Mouse (Mus musculus): Measurements from ENCODE around the gene Mylip. TPM values are rescaled to one million over a fixed set of nuclear protein-coding genes. Genes with fewer than 3 reads are reported as not detected.

Gene Mylip
- total RNA-seq, 2 experiments from 2014 or later, result 16.2 to 17.3 TPM

- intact Hi-C loops (cut with DNase I), result loop anchor here (5.0 kb wide), 2 partner anchors 52 to 358 kb away; no protein-coding TSS in a partner anchor
- peak; percentile 32 to 37 for DNase-seq (ENCODE audit: low spot score in 2 of 2)
Observed at GRCm38 (mm10) chr13:45390312-45390961, 895 bp downstream of the Mylip start.

GRCm38 (mm10) chr13:45390962-45391853 is 1.7 kb downstream of the Mylip start:
- intact Hi-C loops (cut with DNase I), result loop anchor here (5.0 kb wide), 2 partner anchors 51 to 359 kb away; no protein-coding TSS in a partner anchor
- no peak for DNase-seq (ENCODE audit: low spot score in 2 of 2)

DNA sequence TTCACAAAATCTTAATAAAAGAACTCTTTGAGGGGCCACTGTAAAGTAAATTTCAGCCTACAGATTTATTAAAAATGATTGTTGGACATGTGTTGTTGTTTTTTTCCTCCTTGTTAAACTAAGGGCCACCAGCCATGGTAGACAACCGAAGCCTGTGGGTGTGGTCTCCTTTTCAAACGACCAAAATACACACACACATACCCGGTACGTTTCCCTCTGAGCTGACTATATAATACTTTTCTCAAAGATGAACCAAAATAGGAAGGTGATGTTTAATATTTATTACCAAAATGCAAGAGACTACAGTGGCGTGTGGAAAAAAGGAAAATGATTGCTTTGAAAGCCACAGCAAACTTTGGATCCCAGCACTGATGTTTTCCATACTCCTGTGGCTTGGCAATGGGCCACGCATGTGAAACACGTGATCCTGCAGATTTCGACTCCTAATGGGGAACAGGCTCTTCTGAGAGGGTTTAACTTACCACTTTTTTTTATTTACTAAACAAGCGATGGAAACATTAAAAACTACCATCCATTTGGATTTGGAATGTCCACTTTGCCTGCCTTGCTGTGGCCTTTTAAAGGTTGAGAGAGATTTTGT is 2.4 kb downstream of the Mylip start:
- intact Hi-C loops (cut with DNase I), result loop anchor here (5.0 kb wide), 2 partner anchors 50 to 360 kb away; no protein-coding TSS in a partner anchor
- no peak for DNase-seq (ENCODE audit: low spot score in 2 of 2)

DNA sequence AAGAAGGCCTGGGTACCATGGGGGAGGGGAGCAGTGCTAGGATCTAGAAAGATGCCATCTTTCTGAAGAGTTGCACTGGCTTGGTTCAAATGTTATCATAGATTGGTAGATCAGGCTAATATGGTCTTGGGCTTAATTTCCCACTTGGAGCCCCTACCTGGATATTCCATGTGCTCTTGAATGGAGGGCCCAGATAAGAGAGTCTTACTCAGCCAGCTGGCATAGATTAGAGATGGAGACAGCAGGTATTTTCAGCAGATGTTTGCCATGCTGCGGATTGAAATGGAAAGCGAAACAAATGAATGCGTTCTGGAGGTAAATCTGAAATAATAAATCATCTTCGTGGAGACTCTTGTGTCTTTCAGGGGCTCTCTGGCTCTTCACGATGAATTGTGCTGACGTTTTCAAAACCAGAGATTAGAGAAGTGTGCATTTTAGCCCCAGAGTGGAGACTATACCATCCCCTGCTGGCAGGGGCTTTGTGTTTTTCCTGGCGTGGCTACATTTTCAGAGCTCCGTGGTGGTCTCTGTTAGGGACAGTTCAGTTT is 4.8 kb downstream of the Mylip start:
- no peak for DNase-seq (ENCODE audit: low spot score in 2 of 2)
- intact Hi-C loops (cut with DNase I), result loop anchor here (5.0 kb wide), 2 partner anchors 48 to 362 kb away; no protein-coding TSS in a partner anchor

DNA sequence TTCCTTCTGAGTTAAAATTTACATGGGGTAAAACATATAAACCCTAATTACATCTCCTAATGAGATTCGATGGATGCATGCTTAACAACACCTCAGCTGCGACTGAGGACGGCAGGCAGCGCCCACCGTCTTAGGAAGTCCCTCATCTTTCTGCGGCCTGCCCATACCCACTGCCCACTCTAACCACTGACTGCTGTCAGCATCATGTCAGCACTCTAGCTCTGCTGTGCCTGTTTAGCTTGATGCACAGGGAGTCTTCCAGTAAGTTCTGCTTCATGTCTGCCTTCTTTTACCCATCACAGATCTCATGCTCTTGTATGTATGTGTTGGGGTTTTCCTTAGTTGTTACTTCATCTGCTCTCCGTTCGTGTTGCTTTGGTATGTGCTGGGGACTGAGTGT is 7.2 kb downstream of the Mylip start:
- no peak for DNase-seq (ENCODE audit: low spot score in 2 of 2)
- intact Hi-C loops (cut with DNase I), result no loop called here

- DNase-seq (ENCODE audit: low spot score in 2 of 2), result peak; percentile 30 to 42
- intact Hi-C loops (cut with DNase I), result no loop called here
Observed at GRCm38 (mm10) chr13:45397240-45397639, 7.7 kb downstream of the Mylip start.

- intact Hi-C loops (cut with DNase I), result no loop called here
- no peak for DNase-seq (ENCODE audit: low spot score in 2 of 2)
Observed at GRCm38 (mm10) chr13:45397896-45398805, 8.6 kb downstream of the Mylip start.

DNA sequence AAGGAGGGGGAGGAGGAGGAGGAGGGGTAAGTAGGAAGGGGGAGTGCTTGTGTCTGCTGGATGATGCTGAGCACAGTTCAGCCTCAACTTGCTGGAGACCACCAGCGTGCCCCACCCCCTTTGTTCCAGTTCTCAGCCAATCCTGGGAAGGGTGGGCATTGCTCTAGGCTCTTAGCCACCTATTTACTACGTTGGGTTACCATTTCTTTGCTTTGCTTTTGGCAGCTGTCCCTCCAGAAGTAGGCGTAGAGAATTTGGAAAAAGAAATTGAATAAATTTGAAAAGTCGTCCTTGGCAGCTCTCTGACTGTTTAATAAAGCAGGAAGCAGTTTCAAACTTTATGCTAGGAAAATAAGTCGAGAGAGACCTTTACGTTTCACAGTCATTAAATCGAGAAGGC is 11.2 kb downstream of the Mylip start:
- DNase-seq (ENCODE audit: low spot score in 2 of 2), result no peak

DNA sequence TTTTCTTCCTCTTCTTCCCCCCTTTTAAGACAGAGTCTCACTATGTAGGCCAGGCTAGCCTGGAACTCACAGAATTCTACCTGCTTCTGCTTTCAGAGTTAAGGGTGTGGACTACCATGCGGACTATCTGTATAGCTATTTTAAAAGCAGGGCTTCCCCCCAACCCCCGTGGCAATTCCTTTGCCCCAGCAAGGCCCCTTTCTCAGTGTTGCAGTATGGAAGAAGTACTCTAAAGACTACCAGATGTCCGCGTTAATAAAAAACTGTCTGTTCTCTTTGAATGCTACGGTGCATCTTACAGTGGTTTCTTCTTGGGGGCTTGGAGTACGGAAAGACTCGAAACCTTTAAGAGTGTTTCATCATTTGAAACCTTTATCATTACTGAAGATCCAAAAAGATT is 12.3 kb downstream of the Mylip start:
- intact Hi-C loops (cut with DNase I), result no loop called here
- no peak for DNase-seq (ENCODE audit: low spot score in 2 of 2)

More for the DNA sequence above, 11.2 kb downstream of the Mylip start:
- intact Hi-C loops (cut with DNase I), result no loop called here

- no peak for DNase-seq (ENCODE audit: low spot score in 2 of 2)
- intact Hi-C loops (cut with DNase I), result no loop called here
Observed at GRCm38 (mm10) chr13:45402316-45403039, 12.9 kb downstream of the Mylip start.

- no peak for DNase-seq (ENCODE audit: low spot score in 2 of 2)
- intact Hi-C loops (cut with DNase I), result no loop called here
Observed at GRCm38 (mm10) chr13:45404269-45404668, 14.7 kb downstream of the Mylip start.

- intact Hi-C loops (cut with DNase I), result no loop called here
- DNase-seq (ENCODE audit: low spot score in 2 of 2), result no peak
Observed at GRCm38 (mm10) chr13:45405194-45405810, 15.8 kb downstream of the Mylip start.

DNA sequence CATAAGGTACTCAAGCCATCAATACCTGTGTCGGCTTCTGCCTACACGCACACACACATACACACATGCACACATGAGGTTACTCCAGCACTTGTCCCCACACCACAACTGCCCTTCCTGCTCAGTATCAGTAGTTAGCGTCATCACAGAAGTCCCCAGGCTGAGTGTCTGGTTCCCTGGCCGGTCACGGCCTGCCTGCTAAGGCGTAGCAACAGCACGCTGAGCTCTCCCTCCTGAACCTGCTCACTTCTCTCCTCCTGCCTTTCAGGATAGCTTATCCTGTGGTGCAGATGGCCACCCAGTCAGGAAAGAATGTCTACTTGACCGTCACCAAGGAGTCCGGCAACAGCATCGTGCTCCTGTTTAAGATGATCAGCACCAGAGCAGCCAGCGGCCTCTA is 16.7 kb downstream of the Mylip start:
- intact Hi-C loops (cut with DNase I), result no loop called here
- no peak for DNase-seq (ENCODE audit: low spot score in 2 of 2)

DNA sequence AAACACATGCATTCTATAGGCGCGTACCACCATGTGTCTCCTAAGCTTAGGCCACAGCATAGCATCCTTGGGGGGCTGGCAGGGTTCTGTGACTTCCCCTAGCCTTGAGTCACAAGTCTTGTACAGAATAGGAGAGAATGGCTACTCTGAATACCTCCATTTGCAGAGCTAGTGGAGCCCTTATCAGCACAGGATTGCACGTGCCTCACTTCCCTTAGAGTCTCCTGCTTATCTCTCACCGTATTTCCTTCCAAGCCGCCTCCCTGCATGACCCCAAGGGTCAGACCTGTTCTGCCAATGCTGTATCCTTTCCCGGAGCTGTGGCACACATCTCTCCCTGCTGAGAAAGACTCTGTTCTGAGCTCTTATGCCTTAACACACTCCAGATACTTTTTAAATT is 17.2 kb downstream of the Mylip start:
- DNase-seq (ENCODE audit: low spot score in 2 of 2), result no peak
- intact Hi-C loops (cut with DNase I), result no loop called here

DNA sequence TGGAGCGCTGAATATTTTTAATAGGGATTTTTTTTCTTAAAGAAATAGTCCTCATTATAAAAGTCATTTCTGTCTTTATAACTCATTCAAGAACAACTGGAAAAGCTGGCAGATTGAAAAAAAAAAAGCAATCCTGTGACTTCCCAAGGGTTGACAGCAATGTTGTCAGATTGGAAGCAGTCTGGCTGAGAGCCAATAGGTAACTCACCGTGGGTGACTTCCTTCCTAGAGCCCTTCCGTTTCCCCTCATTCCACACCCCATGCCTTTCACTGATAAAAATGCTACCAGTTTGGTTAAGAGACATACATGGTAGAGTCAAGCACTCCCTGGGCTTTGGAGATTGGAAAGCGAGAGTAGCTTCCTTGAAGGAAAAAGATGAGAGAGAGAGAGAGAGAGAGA is 21.4 kb downstream of the Mylip start:
- DNase-seq (ENCODE audit: low spot score in 2 of 2), result no peak
- intact Hi-C loops (cut with DNase I), result no loop called here

DNA sequence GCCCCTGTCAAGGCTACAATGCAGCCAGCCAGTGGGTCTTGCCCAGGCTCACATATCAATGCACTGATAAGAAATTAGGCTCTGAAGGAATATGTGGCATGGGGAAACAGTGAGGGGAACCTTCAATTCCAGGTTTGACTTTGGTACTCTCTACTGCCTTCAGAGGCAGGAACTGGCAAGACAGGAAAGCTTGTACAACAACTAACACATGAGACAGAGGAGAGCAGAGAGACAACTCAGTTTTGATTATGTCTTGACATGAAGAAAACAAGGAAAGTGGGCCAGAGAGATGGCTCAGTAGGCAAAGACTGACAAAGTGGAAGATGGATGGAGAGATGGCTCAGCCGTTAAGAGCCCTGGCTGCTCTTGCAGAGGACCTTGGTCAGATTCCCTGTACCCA is 23.5 kb downstream of the Mylip start:
- intact Hi-C loops (cut with DNase I), result no loop called here
- no peak for DNase-seq (ENCODE audit: low spot score in 2 of 2)

DNA sequence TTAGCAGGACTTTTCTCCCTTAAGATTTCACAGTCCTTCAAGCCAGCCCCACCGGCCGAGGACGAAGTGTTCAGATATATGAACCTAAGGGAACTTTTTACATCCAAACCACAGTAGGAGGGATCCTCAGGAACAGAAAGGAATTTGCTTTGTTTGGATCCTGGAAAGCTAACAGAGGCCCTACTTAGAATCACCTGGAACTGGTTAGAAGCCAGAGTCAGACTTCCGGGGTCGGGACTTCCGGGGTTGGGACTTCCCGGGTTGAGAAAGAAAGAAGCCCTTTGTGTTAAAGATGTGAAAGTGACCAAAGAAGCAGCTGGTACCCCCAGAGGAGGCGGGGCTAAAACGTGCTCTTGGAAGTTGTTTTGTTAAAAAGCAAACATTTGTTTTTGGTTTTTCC is 24.5 kb downstream of the Mylip start:
- intact Hi-C loops (cut with DNase I), result no loop called here
- DNase-seq (ENCODE audit: low spot score in 2 of 2), result no peak

DNA sequence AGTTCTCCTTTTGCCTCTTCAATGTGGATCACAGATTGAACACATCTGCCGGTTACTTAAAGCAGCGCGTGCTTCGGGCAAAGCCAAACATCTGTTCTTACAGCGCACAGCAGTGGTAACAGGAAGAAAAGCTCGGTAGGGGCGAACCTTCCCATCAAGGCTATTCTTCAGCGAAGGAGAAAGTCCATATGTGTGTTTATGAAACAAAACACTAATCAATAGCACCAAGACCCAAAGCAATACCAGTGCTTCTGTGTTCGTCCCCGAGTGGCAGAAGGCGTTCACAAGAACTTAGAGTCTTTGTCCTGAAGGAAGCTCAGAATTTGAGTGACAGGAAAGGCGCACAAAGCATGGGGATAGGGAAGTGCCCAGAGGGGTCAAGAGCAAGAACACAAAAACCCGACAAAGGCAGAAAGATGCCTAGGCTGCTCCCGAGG is 27.1 kb downstream of the Mylip start:
- intact Hi-C loops (cut with DNase I), result no loop called here
- DNase-seq (ENCODE audit: low spot score in 2 of 2), result no peak
